Mouse (Mus musculus) midbrain, embryonic 15.5 days (tissue): Measurements from ENCODE around the gene Snx6. TPM values are rescaled to one million over a fixed set of nuclear protein-coding genes. Genes with fewer than 3 reads are reported as not detected.
A peak's percentile ranks its signal among the peaks of the same experiment; 100 is the strongest.
"Not testable (repeated sequence)": the region's sequence is repeated elsewhere in the genome, so short reads cannot be mapped to it uniquely, and the experiment has no call there.

Experiments
- ATAC-seq: fragments of 200-750 bp; cut with Nextera tagmentation; replicated peaks from 2 replicates; pipeline ENCODE4 v1.8.0; 2017; ENCODE audit warnings: moderate TSS enrichment
- H3K27ac ChIP-seq: fragments of 300-500 bp; sonication (generic); 2 replicates; pipeline ENCODE4 v1.5.1; 2015; ENCODE audit warnings: mild to moderate bottlenecking, inconsistent platforms
- H3K27me3 ChIP-seq: fragments of 300-500 bp; sonication (generic); replicated peaks from 2 replicates; pipeline ENCODE4 v1.6.1; 2015; ENCODE audit warnings: inconsistent platforms
- H3K36me3 ChIP-seq: fragments of 300-500 bp; sonication (generic); replicated peaks from 2 replicates; pipeline ENCODE4 v1.6.1; 2015; ENCODE audit warnings: inconsistent platforms
- H3K4me1 ChIP-seq: fragments of 300-500 bp; sonication (generic); 2 replicates; pipeline ENCODE4 v1.6.1; 2015; ENCODE audit warnings: inconsistent platforms
- H3K4me2 ChIP-seq: fragments of 300-500 bp; sonication (generic); 2 replicates; pipeline ENCODE4 v1.6.1; 2015; ENCODE audit warnings: inconsistent platforms, mild to moderate bottlenecking, moderate library complexity
- H3K4me3 ChIP-seq: fragments of 300-500 bp; sonication (generic); 2 replicates; pipeline ENCODE4 v1.5.1; 2015; ENCODE audit warnings: mild to moderate bottlenecking, inconsistent platforms
- H3K9ac ChIP-seq: fragments of 300-500 bp; sonication (generic); 2 replicates; pipeline ENCODE4 v1.6.1; 2015; ENCODE audit warnings: mild to moderate bottlenecking, inconsistent platforms
- H3K9me3 ChIP-seq: fragments of 300-500 bp; sonication (generic); 2 replicates; pipeline ENCODE4 v1.6.1; 2016; ENCODE audit warnings: inconsistent platforms
- WGBS: fragments of 180-500 bp; shearing (Covaris S2); methylation state at CpG from one replicate; pipeline ENCODE4 v1.1.7; 2015; ENCODE audit warnings: mixed read lengths; 5-methylcytosine and 5-hydroxymethylcytosine counted together
- polyA plus RNA-seq: library from polyadenylated mRNA; unstranded; fragments of >200 nt; fragmentation: Nextera tagmentation; extraction: Ambion mirVana; gene quantifications from 2 replicates; pipeline ENCODE4 v1.2.1, GENCODE M21; 2015

Snx6 gene
- polyA plus RNA-seq, 1 experiment from 2014 or later: 139 TPM

GRCm38 (mm10) chr12:54717516-54717915, 78.0 kb downstream of the Snx6 start:
- not testable (repeated sequence) for H3K27ac ChIP-seq, H3K4me3 ChIP-seq, H3K36me3 ChIP-seq, ATAC-seq, H3K4me1 ChIP-seq, H3K27me3 ChIP-seq, H3K9me3 ChIP-seq, H3K4me2 ChIP-seq, H3K9ac ChIP-seq
- 85% methylated on average over 6 of the region's 11 CpGs for WGBS

- ATAC-seq: peak; percentile 58
- H3K4me3 ChIP-seq, H3K27me3 ChIP-seq, H3K9me3 ChIP-seq, H3K4me2 ChIP-seq, H3K36me3 ChIP-seq, H3K9ac ChIP-seq, H3K4me1 ChIP-seq, H3K27ac ChIP-seq: not testable (repeated sequence)
- WGBS: 0% methylated on average over 2 of the region's 48 CpGs
Observed at GRCm38 (mm10) chr12:54713822-54714626, 81.5 kb downstream of the Snx6 start.

- not testable (repeated sequence) for H3K36me3 ChIP-seq, H3K4me2 ChIP-seq, H3K9me3 ChIP-seq, H3K4me3 ChIP-seq, H3K27me3 ChIP-seq, H3K4me1 ChIP-seq, H3K9ac ChIP-seq
- H3K27ac ChIP-seq: peak overlapping the region; percentile 78
- 0% methylated on average over 5 of the region's 8 CpGs for WGBS
- ATAC-seq: peak; percentile 87; the same call in 1 of the 2 replicates
Observed at GRCm38 (mm10) chr12:54710494-54710879, 85.0 kb downstream of the Snx6 start.

- not testable (repeated sequence) for H3K4me2 ChIP-seq, H3K4me3 ChIP-seq, H3K36me3 ChIP-seq, H3K9me3 ChIP-seq, H3K4me1 ChIP-seq, H3K27me3 ChIP-seq, H3K9ac ChIP-seq
- ATAC-seq: peak; percentile 82
- peak overlapping the region; percentile 69; the same call in 1 of the 2 replicates for H3K27ac ChIP-seq
- WGBS: 0% methylated on average over 12 of the region's 44 CpGs
Observed at GRCm38 (mm10) chr12:54709691-54710493, 85.6 kb downstream of the Snx6 start.

- WGBS: 72% methylated on average over 7 of the region's 7 CpGs
- no peak overlapping the region for H3K9ac ChIP-seq
- no peaks in the 10 kb centered on the region for H3K27me3 ChIP-seq
- no peaks in the 10 kb centered on the region for H3K36me3 ChIP-seq
- no peaks in the 10 kb centered on the region for H3K9me3 ChIP-seq
- no peak overlapping the region for H3K4me3 ChIP-seq
- H3K4me1 ChIP-seq: peaks cover 7% of the 10 kb centered on the region
- no peak overlapping the region for H3K4me2 ChIP-seq
- H3K27ac ChIP-seq: no peak overlapping the region
- ATAC-seq: no peak
Observed at GRCm38 (mm10) chr12:54699394-54699793, 96.1 kb downstream of the Snx6 start.

- Histone ChIP-seq H3K4me1 (peaks cover 19% of the 10 kb centered on the region), H3K27ac (peak overlapping the region; percentile 62; the same call in 1 of the 2 replicates)
- WGBS: 50% methylated on average over 6 of the region's 6 CpGs
Observed at GRCm38 (mm10) chr12:54697791-54698250, 97.7 kb downstream of the Snx6 start.

GRCm38 (mm10) chr12:54697003-54697597, 98.4 kb downstream of the Snx6 start:
- 12% methylated on average over 7 of the region's 7 CpGs for WGBS
- Histone ChIP-seq H3K36me3 (no peaks in the 10 kb centered on the region; the same call in 1 of the 2 replicates), H3K4me2 (no peak overlapping the region), H3K9me3 (no peaks in the 10 kb centered on the region), H3K4me1 (peaks cover 23% of the 10 kb centered on the region), H3K27me3 (no peaks in the 10 kb centered on the region), H3K9ac (no peak overlapping the region), H3K4me3 (no peak overlapping the region), H3K27ac (peak overlapping the region; percentile 62)
- peak; percentile 35 for ATAC-seq

More at GRCm38 (mm10) chr12:54697791-54698250, 97.7 kb downstream of the Snx6 start:
- H3K4me3 ChIP-seq: no peak overlapping the region
- H3K9me3 ChIP-seq: no peaks in the 10 kb centered on the region
- H3K36me3 ChIP-seq: no peaks in the 10 kb centered on the region
- no peak overlapping the region for H3K4me2 ChIP-seq
- H3K27me3 ChIP-seq: no peaks in the 10 kb centered on the region
- H3K9ac ChIP-seq: no peak overlapping the region
- ATAC-seq: no peak

Other genes with a start within 250 kb of the Snx6 start
- gene Sptssa, start 139.1 kb downstream of the Snx6 start, polyA plus RNA-seq: 169 and 171 TPM in 2 replicates
- gene Eapp, start 99.8 kb downstream of the Snx6 start, polyA plus RNA-seq: 82.0 and 88.5 TPM in 2 replicates
- gene Cfl2, start 67.2 kb upstream of the Snx6 start, polyA plus RNA-seq: 271 and 276 TPM in 2 replicates
- gene Gm20403, start 190.8 kb upstream of the Snx6 start, polyA plus RNA-seq: not detected in 2 replicates
- 6.6 and 8.0 TPM in 2 replicates for gene Baz1a, start 218.6 kb upstream of the Snx6 start, polyA plus RNA-seq